Mouse (Mus musculus): ENCODE results near the gene Mgat4e. TPM values are rescaled to one million over a fixed set of nuclear protein-coding genes. Genes with fewer than 3 reads are reported as not detected.
A peak's percentile ranks its signal among the peaks of the same experiment; 100 is the strongest.

Gene Mgat4e
- total and polyA plus RNA-seq, 3 experiments, result 0.08 to 0.17 TPM; not detected in 1

DNA sequence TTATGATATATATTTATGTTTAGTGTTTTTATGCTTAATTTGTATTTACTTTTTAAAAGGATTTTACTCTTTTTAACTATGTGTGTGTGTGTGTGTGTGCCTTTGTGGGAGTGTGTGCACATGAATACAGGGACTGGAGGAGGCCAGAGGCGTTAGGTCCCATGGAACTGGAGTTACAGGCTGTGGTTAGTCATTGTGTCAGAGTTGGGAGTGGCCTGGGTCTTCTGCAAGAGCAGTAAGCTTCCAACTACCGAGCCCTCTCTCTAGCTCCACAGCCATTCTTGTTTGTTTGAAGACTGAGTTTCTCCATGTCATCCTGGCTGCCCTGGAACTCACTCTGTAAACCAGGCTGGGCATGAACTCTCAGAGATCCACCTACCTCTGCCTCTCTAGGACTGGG lies 27.2 kb downstream of the Mgat4e start:
- Histone ChIP-seq H3K27ac (ENCODE audit: control insufficient read depth, low read depth, low read length) (no peak overlapping the region), H3K36me3 (ENCODE audit: control insufficient read depth in 1 of 2, insufficient read depth in 2 of 2, low read length in 2 of 2) (peaks cover 0 to 27% of the 10 kb centered on the region in 2 experiments; a peak in 2 of 4 replicates)

DNA sequence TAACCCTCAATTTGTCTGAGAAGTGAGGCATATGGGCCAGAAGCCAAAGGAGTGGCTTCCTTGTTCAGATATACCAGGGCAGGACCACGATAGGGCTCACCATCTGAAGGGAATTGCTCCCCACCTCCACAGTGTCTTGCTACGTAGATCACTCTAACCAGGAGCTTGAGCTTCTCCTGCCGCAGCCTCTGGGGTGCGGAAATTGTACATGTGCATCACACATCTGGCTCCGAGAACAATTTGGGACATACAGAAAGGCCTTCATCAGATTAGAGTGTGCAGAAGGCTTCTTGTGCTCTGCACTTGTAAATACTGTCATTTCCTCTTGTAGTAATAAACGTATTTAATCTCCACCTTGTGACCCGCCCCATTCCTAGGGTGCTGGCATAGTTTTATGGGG lies 28.3 kb downstream of the Mgat4e start:
- peaks cover 0 to 24% of the 10 kb centered on the region in 2 experiments; a peak in 2 of 4 replicates for H3K36me3 ChIP-seq (ENCODE audit: control insufficient read depth in 1 of 2, insufficient read depth in 2 of 2, low read length in 2 of 2)
- H3K4me1 ChIP-seq (ENCODE audit: control insufficient read depth in 1 of 2, insufficient read depth in 2 of 2, low read length in 2 of 2), result peaks cover 23 to 28% of the 10 kb centered on the region in 2 experiments
- peak overlapping the region; percentile 42 to 48 for H3K4me3 ChIP-seq (ENCODE audit: control insufficient read depth in 1 of 2, insufficient read depth in 1 of 2, low read depth in 2 of 2, low read length in 2 of 2)
- DNase-seq (ENCODE audit: low read depth, low spot score), result peak; percentile 85
- H3K27ac ChIP-seq (ENCODE audit: control insufficient read depth, low read depth, low read length), result peak overlapping the region; percentile 90
- H3K27me3 ChIP-seq (ENCODE audit: control insufficient read depth in 1 of 2, insufficient read depth in 2 of 2, low read length in 2 of 2), result no peaks in the 10 kb centered on the region
- H3K9ac ChIP-seq (ENCODE audit: control insufficient read depth, low read depth, low read length, poor library complexity, severe bottlenecking), result peak overlapping the region; percentile 55
- no peaks in the 10 kb centered on the region for H3K9me3 ChIP-seq (replicated peaks; ENCODE audit: insufficient read depth, low read length)
- H3K79me2 ChIP-seq (ENCODE audit: control insufficient read depth, insufficient read depth, low read length, poor library complexity), result no peaks in the 10 kb centered on the region
- no peak for TF ChIP-seq RCOR1 (IDR thresholded peaks at IDR 0.05; ENCODE audit: low read depth, low read length)
- TF ChIP-seq CHD2 (IDR thresholded peaks at IDR 0.05; ENCODE audit: low read length), result no peak
- peak; percentile 8; the same call in 1 of the 2 replicates for TF ChIP-seq MAZ (IDR thresholded peaks at IDR 0.05; ENCODE audit: low read depth, low read length)
- TF ChIP-seq NRF1 (IDR thresholded peaks at IDR 0.05; ENCODE audit: insufficient read depth, low read depth, low read length, poor library complexity, severe bottlenecking), result no peak
- TF ChIP-seq SIN3A (IDR thresholded peaks at IDR 0.05; ENCODE audit: low read length), result peak; percentile 73
- no peak for TF ChIP-seq MYB (IDR thresholded peaks at IDR 0.05; ENCODE audit: low read depth, low read length)
- TF ChIP-seq ZNF384 (IDR thresholded peaks at IDR 0.05; ENCODE audit: low read depth, low read length), result no peak
- TF ChIP-seq POLR2AphosphoS5 (IDR thresholded peaks at IDR 0.05; ENCODE audit: borderline replicate concordance, low read depth, low read length), result 0 out of 2 replicates have a peak, but pooled peaks have one; percentile 17
- TF ChIP-seq ZC3H11A (IDR thresholded peaks at IDR 0.05; ENCODE audit: low read depth, low read length), result peak; percentile 16; the same call in 1 of the 2 replicates
- no peak for TF ChIP-seq CTCF (IDR thresholded peaks at IDR 0.05 in 2 of 3, conservative IDR thresholded peaks at IDR 0.05 in 1 of 3; ENCODE audit: control insufficient read depth in 1 of 3, insufficient read depth in 1 of 3, low read depth in 2 of 3, low read length in 3 of 3, poor library complexity in 1 of 3, severe bottlenecking in 1 of 3)
- no peak; the same call in 1 of the 2 replicates for TF ChIP-seq ZMIZ1 (IDR thresholded peaks at IDR 0.05; ENCODE audit: low read depth, low read length)
- TF ChIP-seq CHD1 (IDR thresholded peaks at IDR 0.05; ENCODE audit: low read depth, low read length), result no peak
- no peak for TF ChIP-seq KAT2A (conservative IDR thresholded peaks at IDR 0.05; ENCODE audit: low read depth, low read length)
- 0 out of 2 replicates have a peak, but pooled peaks have one; percentile 29 for TF ChIP-seq MYC (IDR thresholded peaks at IDR 0.05; ENCODE audit: low read depth, low read length)
- TF ChIP-seq MAFK (IDR thresholded peaks at IDR 0.05; ENCODE audit: borderline replicate concordance, low read depth, low read length), result no peak
- no peak for TF ChIP-seq UBTF (IDR thresholded peaks at IDR 0.05; ENCODE audit: borderline replicate concordance, insufficient read depth, low read depth, low read length)
- TF ChIP-seq RAD21 (IDR thresholded peaks at IDR 0.05; ENCODE audit: low read depth, low read length), result no peak
- TF ChIP-seq BHLHE40 (IDR thresholded peaks at IDR 0.05; ENCODE audit: borderline replicate concordance, low read depth, low read length), result no peak
- 0 out of 2 replicates have a peak, but pooled peaks have one; percentile 18 for TF ChIP-seq MEF2A (IDR thresholded peaks at IDR 0.05; ENCODE audit: extremely low read depth, insufficient replicate concordance, low read depth, low read length, poor library complexity, severe bottlenecking)
- no peak for TF ChIP-seq E2F4 (IDR thresholded peaks at IDR 0.05; ENCODE audit: borderline replicate concordance, low read depth, low read length)
- TF ChIP-seq GABPA (IDR thresholded peaks at IDR 0.05; ENCODE audit: low read depth, low read length), result no peak
- peak; percentile 44 to 58 for TF ChIP-seq EP300 (IDR thresholded peaks at IDR 0.05; ENCODE audit: low read depth in 1 of 2, low read length in 2 of 2)
- no peak for TF ChIP-seq JUND (IDR thresholded peaks at IDR 0.05; ENCODE audit: low read depth, low read length)
- TF ChIP-seq TCF12 (IDR thresholded peaks at IDR 0.05; ENCODE audit: low read depth, low read length), result peak; percentile 5; the same call in 1 of the 2 replicates
- no peak for TF ChIP-seq NELFE (IDR thresholded peaks at IDR 0.05; ENCODE audit: low read depth, low read length)

More for the DNA sequence above, 27.2 kb downstream of the Mgat4e start:
- TF ChIP-seq GATA1 (IDR thresholded peaks at IDR 0.05; ENCODE audit: low read depth, low read length), result no peak
- no peak for TF ChIP-seq GABPA (IDR thresholded peaks at IDR 0.05; ENCODE audit: low read depth, low read length)
- no peak for TF ChIP-seq MYC (IDR thresholded peaks at IDR 0.05; ENCODE audit: low read depth, low read length)
- no peak for TF ChIP-seq CTCF (IDR thresholded peaks at IDR 0.05 in 2 of 3, conservative IDR thresholded peaks at IDR 0.05 in 1 of 3; ENCODE audit: control insufficient read depth in 1 of 3, insufficient read depth in 1 of 3, low read depth in 2 of 3, low read length in 3 of 3, poor library complexity in 1 of 3, severe bottlenecking in 1 of 3)
- TF ChIP-seq MYB (IDR thresholded peaks at IDR 0.05; ENCODE audit: low read depth, low read length), result no peak
- no peak for TF ChIP-seq POLR2AphosphoS5 (IDR thresholded peaks at IDR 0.05; ENCODE audit: borderline replicate concordance, low read depth, low read length)
- no peak for TF ChIP-seq TAL1 (IDR thresholded peaks at IDR 0.05; ENCODE audit: low read length)
- no peak for TF ChIP-seq EP300 (IDR thresholded peaks at IDR 0.05; ENCODE audit: low read depth in 1 of 2, low read length in 2 of 2)
- no peak for TF ChIP-seq ETS1 (IDR thresholded peaks at IDR 0.05; ENCODE audit: low read depth, low read length)
- no peak for TF ChIP-seq BHLHE40 (IDR thresholded peaks at IDR 0.05; ENCODE audit: borderline replicate concordance, low read depth, low read length)
- no peak for TF ChIP-seq CHD1 (IDR thresholded peaks at IDR 0.05; ENCODE audit: low read depth, low read length)
- TF ChIP-seq ZNF384 (IDR thresholded peaks at IDR 0.05; ENCODE audit: low read depth, low read length), result no peak
- no peak for TF ChIP-seq UBTF (IDR thresholded peaks at IDR 0.05; ENCODE audit: borderline replicate concordance, insufficient read depth, low read depth, low read length)
- no peak for TF ChIP-seq ZMIZ1 (IDR thresholded peaks at IDR 0.05; ENCODE audit: low read depth, low read length)
- no peaks in the 10 kb centered on the region for H3K79me2 ChIP-seq (ENCODE audit: control insufficient read depth, insufficient read depth, low read length, poor library complexity)
- no peaks in the 10 kb centered on the region for H3K9me3 ChIP-seq (replicated peaks; ENCODE audit: insufficient read depth, low read length)
- H3K9ac ChIP-seq (ENCODE audit: control insufficient read depth, low read depth, low read length, poor library complexity, severe bottlenecking), result no peak overlapping the region
- peaks cover 29 to 36% of the 10 kb centered on the region in 2 experiments for H3K4me1 ChIP-seq (ENCODE audit: control insufficient read depth in 1 of 2, insufficient read depth in 2 of 2, low read length in 2 of 2)
- DNase-seq (ENCODE audit: low read depth, low spot score), result peak; percentile 33
- H3K4me3 ChIP-seq (ENCODE audit: control insufficient read depth in 1 of 2, insufficient read depth in 1 of 2, low read depth in 2 of 2, low read length in 2 of 2), result no peak overlapping the region
- no peaks in the 10 kb centered on the region for H3K27me3 ChIP-seq (ENCODE audit: control insufficient read depth in 1 of 2, insufficient read depth in 2 of 2, low read length in 2 of 2)

All from MEL (cell line).